Mouse (Mus musculus) c-Kit-positive CD71-positive TER-119-positive erythroid progenitor cells, embryonic 14.5 days (primary cell): ENCODE results near the gene Ccn6.
A peak's percentile ranks its signal among the peaks of the same experiment; 100 is the strongest.
"Not testable (repeated sequence)": the region's sequence is repeated elsewhere in the genome, so short reads cannot be mapped to it uniquely, and the experiment has no call there.

Experiments
- DNase-seq: peaks from one replicate; pipeline ENCODE4 v3.0.0-alpha.2; 2013; ENCODE audit warnings: low spot score

Gene Ccn6

DNA sequence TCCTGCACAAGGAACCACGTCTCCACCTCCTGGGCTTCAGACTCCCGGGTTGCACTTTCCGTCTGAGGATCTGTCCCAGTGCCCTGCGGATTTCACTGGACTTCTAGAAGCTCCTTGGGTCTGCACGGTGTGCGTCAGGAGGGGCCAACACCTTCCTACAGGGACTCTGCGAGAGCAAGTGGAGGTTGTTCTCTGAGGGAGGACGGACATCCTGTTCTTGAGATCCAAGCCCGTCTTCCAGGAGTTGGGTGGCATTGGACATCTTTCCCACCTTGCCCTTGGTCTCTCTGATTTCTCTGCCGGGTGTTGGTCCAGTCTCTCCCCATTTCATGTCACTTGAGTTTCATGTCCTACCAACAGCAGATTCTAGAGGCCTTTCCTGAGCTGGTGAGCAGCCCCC lies at the start of gene Ccn6:
Ccn6 (minus strand) TSS at position 101 of the 400 bp plus-strand sequence.
- no peak for DNase-seq

DNA sequence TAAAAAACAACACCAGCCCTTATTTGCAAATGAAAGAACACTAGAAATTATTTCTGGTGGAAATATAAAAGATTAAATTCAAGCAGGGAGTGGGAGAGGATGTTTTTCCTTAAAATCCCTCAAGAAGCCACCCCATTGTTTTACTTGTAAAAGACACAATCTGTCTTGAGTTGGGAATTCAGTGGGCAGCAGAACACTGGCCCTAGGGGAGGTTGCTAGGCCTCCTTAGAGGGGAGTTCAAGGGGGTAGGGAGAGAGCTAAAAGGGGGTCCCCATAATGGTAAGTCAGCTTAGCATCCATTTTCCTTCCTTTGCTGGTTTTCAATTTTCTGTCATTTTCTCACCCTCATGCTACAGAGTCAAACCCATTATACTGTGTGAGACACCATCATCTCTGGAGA lies 46.4 kb upstream of the Ccn6 start:
- no peak for DNase-seq

DNA sequence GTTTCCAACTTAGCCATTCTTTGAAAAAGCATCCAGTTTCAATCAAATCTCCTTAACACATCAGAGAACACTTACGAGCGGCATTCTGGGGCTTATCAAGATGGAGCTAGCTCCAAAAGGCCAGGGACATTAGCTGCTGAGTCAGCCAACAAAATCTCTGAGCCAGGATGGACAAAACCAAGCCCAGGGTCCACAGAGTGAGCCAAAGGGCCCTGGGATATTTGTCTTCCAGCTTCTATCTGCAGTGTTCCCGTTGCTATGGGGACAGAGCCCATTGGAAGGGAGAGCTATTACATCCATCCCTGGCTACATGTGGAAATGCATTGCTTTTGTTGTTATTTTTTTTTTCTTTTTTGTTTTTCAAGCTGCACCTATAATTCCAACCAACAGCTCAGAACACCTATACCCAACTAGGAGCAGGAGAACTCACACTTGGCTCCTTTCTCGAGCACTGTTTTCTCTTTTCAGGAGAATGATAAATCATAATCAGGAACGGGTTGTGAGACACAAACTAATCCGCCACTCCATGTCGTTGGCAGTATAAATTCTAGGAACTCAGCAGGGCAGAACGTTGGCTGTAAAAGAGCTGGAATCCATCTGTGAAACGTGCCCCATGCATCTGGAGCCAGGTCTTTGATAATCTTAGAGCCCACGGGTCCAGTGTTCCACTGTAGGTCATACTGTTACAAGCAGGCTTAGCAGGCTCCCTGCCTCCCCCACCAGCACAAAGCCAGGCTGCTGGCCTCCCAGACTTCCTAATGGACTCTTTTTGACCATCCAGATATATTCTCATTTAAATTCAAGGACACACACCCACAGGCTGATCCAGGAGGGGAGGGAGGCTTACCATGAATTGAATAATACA lies 45.8 kb upstream of the Ccn6 start:
- DNase-seq: no peak

DNA sequence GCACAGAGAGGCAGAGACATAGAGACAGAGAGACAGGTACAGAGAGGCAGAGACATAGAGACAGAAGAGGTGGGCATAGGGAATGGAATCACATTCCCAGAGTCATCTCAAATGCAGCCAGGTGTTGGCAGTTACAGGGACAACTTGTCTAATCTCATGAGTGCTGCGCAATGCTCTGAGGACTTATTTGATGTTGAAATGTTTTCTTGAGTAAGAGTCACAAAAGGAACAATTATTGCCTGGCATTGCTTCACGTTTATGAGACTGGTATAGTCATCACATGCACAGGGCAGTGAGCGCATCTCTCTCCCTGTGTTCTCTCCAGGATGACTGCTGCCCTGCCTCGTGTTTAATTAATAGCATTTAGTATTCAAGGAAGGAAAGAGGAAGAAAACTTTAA lies 45.1 kb upstream of the Ccn6 start:
- no peak for DNase-seq

DNA sequence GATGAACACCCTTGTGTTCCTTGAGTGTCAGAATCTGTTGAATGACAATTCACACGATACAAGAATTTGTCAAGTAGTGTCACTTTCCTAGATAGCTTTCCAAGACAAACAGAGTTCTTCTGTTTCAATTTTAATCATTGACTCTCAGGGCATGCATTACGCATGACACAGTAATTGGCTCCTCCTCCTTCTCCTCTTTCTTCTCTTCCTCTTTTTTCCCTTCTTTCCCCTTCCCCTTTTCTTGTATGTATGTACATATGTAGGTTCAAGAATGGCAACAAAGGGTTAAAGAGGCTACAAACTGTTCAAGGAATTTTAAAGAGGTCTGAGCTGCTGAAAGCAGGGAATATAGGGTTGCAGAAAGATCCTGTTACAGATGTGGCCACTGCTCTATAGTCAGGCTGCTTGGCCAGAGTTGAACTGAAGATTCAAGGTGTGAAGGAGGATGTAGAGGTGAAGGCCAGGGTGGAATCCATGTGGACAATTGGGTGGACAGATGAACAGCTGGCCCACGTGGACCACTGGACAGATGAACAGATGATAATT lies 43.8 kb upstream of the Ccn6 start:
- no peak for DNase-seq

DNA sequence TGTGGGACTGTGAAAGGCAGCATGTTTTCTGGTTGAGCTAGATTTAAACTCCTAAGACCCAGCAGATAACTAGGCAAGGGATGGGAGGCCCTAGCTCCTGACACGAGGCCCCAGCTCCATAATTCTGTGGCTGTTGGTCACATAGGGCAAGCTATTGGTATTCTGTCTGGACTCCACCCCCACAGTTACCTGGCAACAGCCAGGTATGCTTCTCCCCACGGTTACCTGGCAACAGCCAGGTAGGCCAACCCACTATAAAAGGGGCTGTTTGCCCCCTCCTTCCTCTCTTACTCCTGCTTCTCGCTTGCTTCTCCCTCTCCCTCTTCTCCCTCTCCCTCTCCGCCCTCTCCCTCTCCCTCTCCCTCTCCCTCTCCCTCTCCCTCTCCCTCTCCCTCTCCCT lies 38.9 kb upstream of the Ccn6 start:
- no peak for DNase-seq

DNA sequence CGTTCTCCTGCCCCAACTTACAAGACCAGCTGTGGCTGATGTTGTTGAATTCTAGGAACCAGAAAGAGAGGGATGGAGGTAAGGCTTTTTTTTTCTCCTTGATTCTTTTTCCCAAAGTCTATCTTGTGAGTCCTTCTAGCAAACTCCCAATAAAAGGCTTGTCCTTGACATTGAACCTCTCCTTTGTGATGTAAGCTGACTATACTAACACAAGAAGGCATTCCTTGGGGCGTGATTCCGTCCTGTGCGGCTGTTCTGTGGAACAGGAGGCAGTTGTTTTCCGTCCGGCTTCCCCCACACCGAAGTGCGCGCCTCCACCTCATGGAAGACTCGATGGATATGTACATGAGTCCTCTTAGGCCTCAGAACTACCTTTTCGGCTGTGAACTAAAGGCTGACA lies 34.6 kb upstream of the Ccn6 start:
- not testable (repeated sequence) for DNase-seq

DNA sequence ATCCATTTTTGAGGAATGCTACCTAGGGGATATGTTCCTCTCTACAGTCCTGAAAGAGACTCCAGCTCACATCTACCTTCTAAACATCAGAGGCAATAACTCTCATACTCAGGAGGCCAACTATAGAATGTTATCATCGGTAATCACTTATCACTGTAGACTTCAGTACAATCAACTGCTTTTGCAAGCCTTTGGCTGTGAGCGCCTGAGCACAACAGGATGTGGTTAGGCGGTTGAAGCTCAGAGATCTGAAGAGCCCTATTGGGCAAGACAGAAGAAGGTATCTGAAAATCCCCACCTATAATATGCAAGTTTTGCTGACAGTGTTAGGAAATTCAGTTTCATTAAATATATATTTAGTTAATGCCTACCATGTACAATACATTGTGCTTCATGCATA lies 29.1 kb upstream of the Ccn6 start:
- no peak for DNase-seq

DNA sequence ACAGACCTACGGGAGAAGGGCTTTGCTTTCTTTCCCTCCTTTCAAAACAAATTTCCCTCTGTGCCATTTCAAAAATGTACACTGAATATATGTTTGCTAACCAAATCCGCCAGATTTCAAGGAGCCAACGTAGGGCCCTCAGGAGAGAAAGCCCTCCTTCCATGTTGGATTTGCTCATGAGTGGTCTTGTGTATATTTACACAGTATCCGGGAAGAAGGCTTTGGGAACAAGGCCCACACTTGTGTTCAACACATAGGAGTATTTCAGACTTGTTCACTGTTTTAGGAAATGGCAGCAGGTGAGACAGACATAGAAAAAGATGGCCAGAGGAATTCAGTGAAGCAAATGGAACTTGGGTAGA lies 21.9 kb upstream of the Ccn6 start:
- DNase-seq: no peak

DNA sequence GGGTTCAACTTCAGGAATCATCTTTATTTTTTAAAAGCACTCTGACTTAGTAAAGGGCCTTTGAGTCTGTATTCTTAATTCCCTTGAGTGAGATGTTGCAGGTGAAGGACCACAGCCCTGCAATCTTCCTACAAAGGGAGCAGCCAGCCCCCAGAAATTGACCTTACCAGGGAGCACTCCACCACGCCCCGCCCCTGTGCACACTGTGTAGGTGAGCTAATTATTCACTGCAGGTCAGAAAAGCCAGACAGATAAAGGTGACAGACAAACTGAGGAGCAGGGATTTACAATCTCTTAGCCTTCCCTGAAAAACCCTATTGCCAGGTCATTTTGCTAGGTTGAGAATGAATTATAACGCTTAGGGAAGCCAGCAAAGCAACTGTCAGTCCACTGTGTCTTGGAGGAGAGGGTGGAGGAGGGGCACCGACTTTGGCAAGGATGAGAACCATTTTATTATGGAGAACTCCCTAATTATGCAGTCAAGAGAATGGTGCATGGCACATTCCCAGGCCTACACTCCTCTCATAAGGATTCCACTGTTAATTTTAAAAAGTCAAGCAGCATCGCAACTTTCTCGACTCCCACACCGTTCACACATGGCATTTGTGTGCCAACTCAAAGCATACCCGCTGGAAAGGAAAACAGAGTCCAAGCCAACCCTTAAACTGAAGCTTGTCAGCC lies 21.4 kb upstream of the Ccn6 start:
- DNase-seq: no peak

DNA sequence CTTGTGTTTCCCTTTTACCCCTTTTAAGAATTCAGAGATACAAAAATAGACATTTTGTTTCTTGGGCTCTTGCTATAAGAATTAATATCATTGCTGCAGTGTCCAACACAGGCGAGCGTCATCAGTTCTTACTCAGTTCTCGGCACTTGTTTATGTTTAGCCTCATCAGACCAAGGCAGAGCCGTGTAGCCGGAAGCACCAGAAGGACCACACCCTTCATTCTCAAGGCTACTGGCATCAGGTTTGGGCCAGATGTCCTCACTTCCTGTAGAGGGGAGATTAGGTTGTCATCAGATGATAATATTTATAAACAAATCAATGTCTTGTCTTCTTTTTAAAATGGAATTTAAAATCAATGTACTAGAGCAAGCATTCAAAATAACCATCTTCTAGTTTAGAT lies 13.4 kb upstream of the Ccn6 start:
- DNase-seq: no peak

DNA sequence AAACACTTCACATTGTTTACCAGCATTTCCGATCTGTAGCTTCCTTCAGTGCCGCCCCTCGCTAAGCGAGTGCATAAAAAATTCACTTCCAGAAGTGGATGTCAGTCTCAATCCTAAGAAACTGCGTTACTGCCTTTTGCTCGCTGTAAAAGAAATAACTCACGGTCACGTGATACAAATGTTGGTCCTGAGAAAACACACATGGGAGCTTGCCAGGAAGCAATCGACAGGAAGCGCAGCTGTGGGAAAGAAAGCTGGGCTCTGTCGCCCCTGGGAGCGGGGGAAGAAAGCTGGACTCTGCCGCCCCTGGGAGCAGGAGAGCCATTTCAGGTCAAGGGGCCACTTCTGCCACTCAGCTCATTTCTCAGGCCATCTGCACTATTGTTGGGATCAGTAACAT lies 9.5 kb upstream of the Ccn6 start:
- DNase-seq: no peak

DNA sequence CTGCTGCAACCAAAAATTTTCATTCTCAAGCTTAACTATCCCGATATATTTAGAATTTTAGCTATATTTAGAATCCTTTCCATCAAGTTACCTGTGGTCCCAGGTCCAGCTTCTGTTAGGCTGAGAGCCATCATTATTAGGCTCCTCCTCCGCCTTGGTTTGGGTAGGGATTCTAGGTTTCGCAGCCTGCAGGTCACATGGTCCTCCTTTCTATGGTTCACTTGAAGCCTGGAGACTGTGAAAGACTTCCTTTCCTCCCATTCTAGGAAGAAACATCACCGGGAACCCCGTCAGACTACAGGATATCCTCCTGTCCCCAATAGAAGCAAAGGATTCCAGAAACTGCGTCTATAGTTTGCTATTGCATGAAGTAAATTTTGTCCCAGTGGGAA lies 8.9 kb upstream of the Ccn6 start:
- no peak for DNase-seq

DNA sequence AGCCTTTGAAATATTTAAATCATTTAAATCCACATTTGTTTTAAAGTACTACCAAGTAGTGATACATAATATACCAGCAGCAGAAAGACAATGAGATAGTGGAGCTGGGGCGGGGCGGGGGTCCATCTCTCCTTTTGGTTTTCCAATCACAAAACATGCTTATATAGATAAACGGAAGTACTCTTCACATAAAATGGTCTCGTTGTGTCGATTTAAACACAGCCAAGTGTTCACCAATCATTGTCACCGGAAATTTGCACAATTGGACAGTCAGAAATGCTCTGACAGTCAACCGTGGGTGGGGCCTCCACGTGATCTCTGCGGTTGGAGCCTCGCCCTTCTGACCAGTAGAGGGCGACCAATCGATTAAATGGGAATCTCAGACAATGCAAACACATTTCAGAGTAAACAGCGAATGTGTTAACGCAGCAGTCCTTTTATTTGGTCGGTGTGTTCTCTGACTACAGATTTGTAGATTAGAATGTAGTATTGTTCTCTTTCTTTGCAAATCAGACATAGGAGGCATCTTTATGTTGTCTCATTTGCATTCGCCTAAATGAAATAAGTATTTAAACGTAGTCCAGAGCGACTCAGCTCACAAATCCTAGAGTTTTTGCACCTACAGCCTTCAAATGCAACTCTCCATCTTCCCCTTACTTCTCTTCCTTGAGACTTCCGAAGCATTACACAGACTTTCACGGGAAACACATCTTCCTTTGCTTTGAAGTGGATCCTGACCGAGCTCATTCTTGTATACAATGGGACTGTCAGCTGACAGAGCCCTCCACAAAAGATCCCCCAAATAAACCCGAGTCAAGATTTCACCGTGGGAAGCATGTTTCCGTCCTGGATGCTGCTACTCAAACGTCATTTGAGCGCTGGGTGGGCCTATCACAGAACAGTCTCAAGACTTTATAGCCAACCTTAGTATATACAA lies 8.3 kb upstream of the Ccn6 start:
- peak; percentile 70 for DNase-seq

DNA sequence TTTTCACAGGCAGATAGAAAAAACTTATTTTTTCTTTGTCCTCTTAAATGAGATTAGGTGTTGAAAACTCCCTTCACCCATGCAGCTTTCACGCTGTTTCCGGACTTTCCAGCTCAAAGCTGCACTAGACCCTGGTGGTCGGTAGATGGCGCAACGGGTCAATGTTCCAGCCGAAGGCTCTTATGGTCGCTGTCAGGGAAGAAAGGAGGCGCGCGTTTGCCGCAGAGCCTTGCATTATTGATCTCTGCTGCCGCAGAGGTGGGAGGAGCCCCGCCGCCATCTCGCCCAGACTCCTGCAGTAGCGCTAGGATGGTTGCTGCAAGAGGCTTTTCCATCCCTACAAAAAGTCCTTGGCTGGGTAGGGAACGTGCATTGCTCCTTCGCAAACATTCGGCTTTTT lies 7.5 kb upstream of the Ccn6 start:
- peak; percentile 80 for DNase-seq

DNA sequence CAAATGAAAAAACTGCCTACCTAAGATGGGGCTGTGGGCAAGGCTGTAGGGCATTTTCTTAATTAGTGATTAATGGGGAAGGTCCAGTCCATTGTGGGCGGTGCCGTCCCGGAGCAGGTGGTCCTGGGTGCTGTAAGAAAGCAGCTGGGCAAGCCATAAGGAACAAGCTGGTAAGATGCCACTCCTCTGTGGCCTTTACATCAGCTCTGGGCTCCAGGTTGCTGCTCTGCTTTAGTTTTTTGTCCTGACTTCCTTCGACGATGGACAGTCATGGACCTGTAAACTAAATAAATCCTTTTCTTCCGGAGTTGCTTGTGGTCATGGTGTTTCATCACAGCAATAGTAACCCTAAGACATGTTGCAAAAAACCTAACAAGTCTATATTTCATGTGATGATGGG lies 7.1 kb upstream of the Ccn6 start:
- no peak for DNase-seq

DNA sequence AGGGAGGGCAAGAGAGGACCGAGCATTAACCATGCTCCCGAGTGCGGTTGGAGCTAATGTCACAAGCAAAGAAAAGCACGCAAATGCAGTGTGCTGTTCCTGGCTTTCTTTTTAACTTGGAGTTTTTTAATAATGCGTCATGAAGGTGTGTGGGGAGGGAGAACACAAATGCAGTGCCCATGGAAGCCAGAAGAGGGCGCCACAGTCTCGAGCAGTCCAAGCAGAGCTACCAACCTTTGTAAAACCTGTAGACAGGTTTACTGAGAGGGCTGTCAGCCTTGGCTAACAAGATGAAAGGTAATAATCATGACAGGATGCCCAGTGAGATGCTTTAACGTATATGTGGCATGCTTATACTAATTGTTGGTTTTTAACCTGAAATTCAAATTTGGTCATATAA lies 6.6 kb upstream of the Ccn6 start:
- DNase-seq: peak; percentile 53

DNA sequence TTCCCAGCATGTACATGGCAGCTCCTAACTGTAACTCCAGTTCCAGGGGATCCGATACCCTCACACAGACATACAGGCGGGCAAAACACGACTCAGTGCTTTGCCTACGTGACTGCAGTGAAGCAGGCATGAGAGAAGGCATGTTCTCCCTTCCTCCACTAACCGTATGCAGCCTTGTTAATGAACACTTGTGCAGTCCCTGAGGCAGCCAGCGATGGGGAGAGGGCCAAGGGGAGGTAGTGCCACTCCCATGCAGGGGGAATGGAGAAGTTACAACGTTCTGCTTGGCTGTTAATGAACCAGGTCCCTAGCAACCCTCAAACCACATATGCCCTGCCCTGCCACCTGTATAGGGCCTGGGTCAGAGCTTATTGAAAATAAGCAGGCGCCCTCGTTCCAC lies 6.0 kb upstream of the Ccn6 start:
- no peak for DNase-seq

DNA sequence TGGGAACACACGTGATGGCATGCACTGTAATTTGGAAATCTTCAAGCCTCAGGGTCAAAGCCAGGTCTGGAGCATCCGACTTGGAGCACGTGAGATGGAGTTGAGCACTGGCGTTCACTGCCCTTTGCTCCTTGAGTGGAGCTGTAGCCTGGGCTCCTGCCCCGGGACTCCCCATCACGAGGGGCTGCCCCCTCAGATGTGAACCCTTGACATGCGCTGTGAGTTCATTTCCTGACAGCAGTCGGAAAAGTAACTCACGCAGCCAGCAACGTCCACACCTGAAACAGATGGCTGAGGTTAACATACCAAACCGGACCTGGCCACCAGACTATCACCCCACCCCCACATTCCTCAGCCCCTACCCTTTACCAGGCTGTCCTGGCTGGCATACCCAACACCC lies 4.0 kb upstream of the Ccn6 start:
- no peak for DNase-seq

DNA sequence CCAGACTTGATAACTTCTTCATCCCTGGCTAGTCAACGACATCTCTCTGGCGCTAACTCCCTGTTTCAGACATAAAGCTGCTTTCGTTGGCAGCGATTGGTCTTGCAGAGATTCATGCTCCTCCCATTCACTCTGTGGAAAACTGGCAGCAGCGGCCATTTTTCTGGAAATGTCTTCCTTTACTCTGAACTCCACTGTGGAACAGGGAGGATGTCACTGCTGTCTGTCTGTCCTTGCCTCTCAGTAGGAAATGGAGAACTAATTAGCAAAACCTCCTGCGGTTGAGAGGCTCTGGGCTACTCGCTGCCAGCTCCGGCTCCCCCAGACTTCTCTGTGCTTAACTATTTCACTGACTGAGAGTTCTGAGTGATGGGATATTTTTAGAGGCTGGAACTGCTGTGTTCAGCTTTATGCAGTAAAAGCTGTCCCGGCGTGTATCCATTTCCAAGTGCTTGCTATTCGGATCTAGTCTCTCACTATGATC lies 2.1 kb upstream of the Ccn6 start:
- no peak for DNase-seq

DNA sequence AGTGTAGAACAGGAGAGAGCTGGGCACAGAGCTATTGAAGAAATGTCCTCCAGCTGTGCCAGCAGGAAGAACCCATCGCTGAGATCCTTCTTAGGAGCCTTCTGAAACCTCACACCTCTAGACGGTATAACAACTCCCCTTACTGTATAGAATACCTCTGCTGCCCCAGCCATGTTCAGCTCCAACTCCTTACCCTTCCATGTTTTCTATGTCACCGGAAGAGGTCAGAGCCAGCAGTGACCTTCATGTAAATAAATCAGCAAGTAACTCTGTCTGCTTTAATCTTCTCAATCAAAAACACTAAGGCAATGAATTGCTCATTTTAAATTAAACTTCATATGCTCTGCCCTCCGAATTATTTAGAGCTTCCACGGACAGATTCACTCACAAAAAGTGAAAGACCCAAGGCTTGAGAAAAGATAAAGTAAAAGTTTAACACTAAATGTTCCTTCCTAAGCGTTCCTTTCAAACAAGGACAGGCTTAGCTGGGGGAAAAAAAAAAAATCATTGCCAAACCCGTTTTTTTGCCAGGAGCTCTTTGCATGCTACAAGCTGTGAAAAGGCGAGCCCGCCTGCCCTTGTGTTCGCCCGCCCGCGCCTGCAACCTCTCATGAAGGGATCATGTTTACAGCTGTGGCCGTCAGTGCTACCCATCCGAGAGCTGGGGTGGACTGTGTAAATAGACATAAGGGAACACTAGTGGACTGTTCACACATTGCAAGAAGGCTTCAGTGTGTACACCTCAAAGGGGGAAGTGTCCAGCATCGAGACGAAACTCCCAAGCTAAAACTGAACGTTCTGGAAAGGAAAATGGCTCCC lies 719 bp downstream of the Ccn6 start:
- DNase-seq: no peak
